25 mouse cellular contexts compared by ENCODE assay signal in the genomic region with DNA sequence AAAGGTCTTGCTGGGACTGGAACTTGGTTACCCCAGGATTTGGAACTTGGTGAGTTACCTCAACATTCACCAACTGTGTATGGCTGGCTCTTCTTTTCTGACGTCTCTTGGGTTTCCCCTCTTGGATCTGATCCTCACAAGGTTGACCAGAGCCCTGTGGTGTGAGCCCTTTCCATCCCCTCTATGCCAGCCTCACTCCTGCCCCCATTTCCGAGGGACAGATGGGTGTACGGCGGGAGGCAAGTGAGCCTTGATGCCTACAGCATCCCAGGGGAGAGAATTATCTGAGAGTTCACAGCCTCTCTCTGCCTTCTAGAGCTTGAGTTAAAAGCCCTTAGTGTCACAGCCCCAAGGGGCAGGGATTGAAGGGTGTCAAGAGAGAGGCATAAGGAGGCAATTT. TPM values are rescaled to one million over a fixed set of nuclear protein-coding genes. Genes with fewer than 3 reads are reported as not detected.
"Had no signal": no experiment of that assay in that cellular context is flagged by ENCODE, and none has a peak within 500 bp of the region (broad histone marks: within the 10 kb centered on the region; RNA-seq: fewer than 3 reads in every experiment).

No protein-coding gene starts in this region.

- H3K4me3 ChIP-seq: kidney, embryonic 15.5 days; left cerebral cortex, adult 2 months; limb, embryonic 12.5 days; limb, embryonic 15.5 days; midbrain, embryonic 12.5 days; midbrain, embryonic 15.5 days; neural tube, embryonic 12.5 days; neural tube, embryonic 15.5 days; stomach, embryonic 15.5 days had no signal

- H3K27me3 ChIP-seq: midbrain, embryonic 15.5 days had no signal

- H3K27ac ChIP-seq: kidney, embryonic 15.5 days; left cerebral cortex, adult 2 months; limb, embryonic 12.5 days; limb, embryonic 15.5 days; liver, embryonic 14.5 days; macrophage; midbrain, embryonic 12.5 days; midbrain, embryonic 15.5 days; neural tube, embryonic 12.5 days; neural tube, embryonic 15.5 days; stomach, embryonic 15.5 days had no signal

- DNase-seq: kidney, postnatal 10 days; kidney, postnatal 36 days; layer of hippocampus, postnatal 36 days; left cerebral cortex, postnatal 4 days; liver, postnatal 0 days; lung, embryonic 14.5 days; right cerebral cortex, adult 18-20 months; right cerebral cortex, postnatal 25 days; spleen, adult 18-20 months; thymus, postnatal 25 days had no signal

RNA-seq across cellular contexts. Expression of gene Xkr7, which starts 4.2 kb away (rescaled TPM):
- total RNA-seq: megakaryocyte, adult 5-6 weeks had no signal
- polyA plus RNA-seq: kidney, embryonic 15.5 days; limb, embryonic 12.5 days; limb, embryonic 15.5 days; liver, embryonic 11.5 days; liver, embryonic 14.5 days; liver, postnatal 0 days; lung, embryonic 14.5 days; lung, postnatal 0 days; macrophage; thymus, postnatal 0 days had no signal

RNA-seq across cellular contexts. Expression of gene Ccm2l, which starts 38.3 kb away (rescaled TPM):
- polyA plus RNA-seq: macrophage had no signal
